Mouse (Mus musculus): Measurements from ENCODE around the gene Ppp5c.

DNA sequence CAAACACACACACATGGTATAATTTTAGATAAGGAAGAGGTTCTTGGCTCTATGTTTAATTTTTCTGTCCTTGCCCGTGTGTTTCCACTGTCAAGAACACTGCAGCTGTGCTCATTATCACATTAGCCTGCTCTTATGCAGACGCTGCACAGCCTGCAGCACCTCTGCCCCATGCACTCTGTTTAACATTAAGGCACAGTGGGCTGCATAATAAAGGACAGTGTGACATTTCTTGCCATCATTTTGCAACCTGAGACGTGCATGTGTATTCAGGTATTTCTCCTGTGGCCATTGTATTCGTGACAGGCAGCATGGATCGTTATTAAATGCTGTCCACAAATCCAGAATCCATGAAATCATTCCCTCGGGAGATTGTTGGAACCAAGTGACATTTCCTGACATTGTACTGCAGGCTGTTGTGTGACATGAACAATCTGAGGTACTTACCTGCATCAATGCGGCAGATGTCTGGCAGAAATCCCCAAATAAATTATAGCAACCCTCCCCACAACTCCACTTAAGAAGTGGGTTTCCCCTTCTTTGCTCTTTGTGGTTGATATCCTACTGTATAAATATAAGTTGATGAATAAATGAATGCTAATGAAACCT is 40.1 kb downstream of the Ppp5c start:
- TF ChIP-seq CTCF (IDR thresholded peaks at IDR 0.05; ENCODE audit: control insufficient read depth, insufficient read depth, low read length) (no peak), POLR2A (IDR thresholded peaks at IDR 0.05; ENCODE audit: borderline replicate concordance, control insufficient read depth, low read depth, low read length) (no peak)
